14 mouse cellular contexts compared by ENCODE assay signal in genomic region chr2:12308466-12308865, GRCm38 (mm10). TPM values are rescaled to one million over a fixed set of nuclear protein-coding genes. Genes with fewer than 3 reads are reported as not detected.
DNase-seq lines count a peak whose midpoint lies in the region; ATAC-seq lines count a peak whose summit lies in the region.
"Had no signal": no experiment of that assay in that cellular context is flagged by ENCODE, and none has a peak within 500 bp of the region (broad histone marks: within the 10 kb centered on the region; RNA-seq: fewer than 3 reads in every experiment).

No protein-coding gene starts in this region.

- H3K27me3 ChIP-seq in intestine, embryonic 15.5 days (replicated peaks), result no peaks in the 10 kb centered on the region
- H3K27me3 ChIP-seq: hindbrain, embryonic 15.5 days; lung, embryonic 15.5 days; midbrain, embryonic 13.5 days had no signal

- no peaks in the 10 kb centered on the region for H3K36me3 ChIP-seq in intestine, embryonic 15.5 days
- H3K36me3 ChIP-seq: hindbrain, embryonic 15.5 days; lung, embryonic 15.5 days; midbrain, embryonic 13.5 days had no signal

- no peak overlapping the region for H3K4me2 ChIP-seq in intestine, embryonic 15.5 days (replicated peaks)
- H3K4me2 ChIP-seq: hindbrain, embryonic 15.5 days; lung, embryonic 15.5 days; midbrain, embryonic 13.5 days had no signal

- no peak for ATAC-seq in CD4-positive, CD25-positive, alpha-beta regulatory T cell, adult 4 months
- peak; percentile 77 for ATAC-seq in common myeloid progenitor, adult 5-6 weeks (replicated peaks; ENCODE audit: low read depth, poor library complexity, severe bottlenecking)
- ATAC-seq in intestine, embryonic 15.5 days, result no peak
- ATAC-seq: midbrain, embryonic 13.5 days had no signal

- DNase-seq in CD4-positive, CD25-positive, alpha-beta regulatory T cell, adult 2 months (ENCODE audit: low read depth, low spot score), result peak; percentile 5
- peak; percentile 30 for DNase-seq in kidney, postnatal 14 days
- DNase-seq in kidney, postnatal 36 days, result no peak
- DNase-seq in 3T3-L1 (ENCODE audit: low read depth, low spot score), result peak; percentile 60
- DNase-seq in right cerebral cortex, postnatal 14 days, result no peak
- DNase-seq: cerebellum, postnatal 10 days; gastrocnemius, postnatal 25 days; kidney, postnatal 4 days had no signal

- H3K4me3 ChIP-seq in intestine, embryonic 15.5 days (replicated peaks), result no peak overlapping the region
- H3K4me3 ChIP-seq: hindbrain, embryonic 15.5 days; lung, embryonic 15.5 days; midbrain, embryonic 13.5 days had no signal

- H3K27ac ChIP-seq in intestine, embryonic 15.5 days, result no peak overlapping the region
- H3K27ac ChIP-seq: hindbrain, embryonic 15.5 days; lung, embryonic 15.5 days; midbrain, embryonic 13.5 days had no signal

- no peak overlapping the region for H3K9ac ChIP-seq in intestine, embryonic 15.5 days
- H3K9ac ChIP-seq: hindbrain, embryonic 15.5 days; lung, embryonic 15.5 days; midbrain, embryonic 13.5 days had no signal

- no peaks in the 10 kb centered on the region for H3K9me3 ChIP-seq in intestine, embryonic 15.5 days
- H3K9me3 ChIP-seq: hindbrain, embryonic 15.5 days; lung, embryonic 15.5 days; midbrain, embryonic 13.5 days had no signal

- no peaks in the 10 kb centered on the region for H3K4me1 ChIP-seq in intestine, embryonic 15.5 days (replicated peaks)
- H3K4me1 ChIP-seq: hindbrain, embryonic 15.5 days had no signal

RNA-seq across cellular contexts. Expression of gene Itga8, which starts 6.7 kb away (rescaled TPM):
- polyA plus RNA-seq in CD4-positive, CD25-positive, alpha-beta regulatory T cell, adult 4 months (2017; shearing (Covaris generic)), result not detected
- total RNA-seq in common myeloid progenitor, adult 5-6 weeks (2017), result 0.18 and 0.34 TPM in 2 replicates
- 12.2 and 14.5 TPM in 2 replicates for polyA plus RNA-seq in intestine, embryonic 15.5 days (2015; fragmentation: Nextera tagmentation; extraction: Ambion mirVana)

Comparison
In these comparisons a context has a peak if more than half of its experiments do, and no peak if none do; other contexts are left out.
1. DNase-seq: peak in CD4-positive, CD25-positive, alpha-beta regulatory T cell, adult 2 months (single experiment), kidney, postnatal 14 days (single experiment) and 3T3-L1 (single experiment); none in kidney, postnatal 36 days (0 of 2) and right cerebral cortex, postnatal 14 days (single experiment).
2. RNA of gene Itga8, which starts 6.7 kb away (polyA plus RNA-seq): 12.2 to 14.5 TPM in intestine, embryonic 15.5 days; not detected in CD4-positive, CD25-positive, alpha-beta regulatory T cell, adult 4 months; every median in the first group is over 10 times any median in the second.